Mouse (Mus musculus) bone marrow, adult 2 months (tissue): Measurements from ENCODE around the gene Faap24.

Experiments
- CTCF ChIP-seq: fragments of 200-500 bp; IDR thresholded peaks from 2 replicates; pipeline ENCODE4 v1.5.1; 2011; ENCODE audit warnings: low read length, control low read depth; ENCODE audit not compliant: control insufficient read depth, insufficient read depth
- POLR2A ChIP-seq: fragments of 200-500 bp; IDR thresholded peaks from 2 replicates; pipeline ENCODE4 v1.6.1; 2011; ENCODE audit warnings: low read depth, mild to moderate bottlenecking, control low read depth, low read length, borderline replicate concordance; ENCODE audit not compliant: control insufficient read depth

- TF ChIP-seq CTCF, result no peak
- TF ChIP-seq POLR2A, result no peak
Measured at GRCm38 (mm10) chr7:35349886-35350684, 46.6 kb downstream of the Faap24 start.
